Mouse (Mus musculus) testis, adult 2 months (tissue): Measurements from ENCODE around the gene Snx9.

ENCODE experiments used
- CTCF ChIP-seq: fragments of 200-500 bp; IDR thresholded peaks from 2 replicates; pipeline ENCODE4 v1.5.1; 2012; ENCODE audit warnings: low read depth, mild to moderate bottlenecking, inconsistent platforms, low read length, moderate library complexity; ENCODE audit not compliant: control insufficient read depth, insufficient read depth, insufficient replicate concordance
- POLR2A ChIP-seq: fragments of 200-500 bp; IDR thresholded peaks from 2 replicates; pipeline ENCODE4 v1.6.1; 2012; ENCODE audit warnings: low read depth, mild to moderate bottlenecking, inconsistent platforms, low read length, moderate library complexity; ENCODE audit not compliant: control insufficient read depth

GRCm38 (mm10) chr17:5807847-5808386 is 33.2 kb upstream of the Snx9 start:
- TF ChIP-seq CTCF (no peak), POLR2A (no peak)
